Mouse (Mus musculus): ENCODE measurements around the gene Angpt4.
A peak's percentile ranks its signal among the peaks of the same experiment; 100 is the strongest.

Angpt4 gene

GRCm38 (mm10) chr2:151910919-151911500 is at the start of gene Angpt4:
Gene Angpt4 (plus strand): TSS chr2:151911210.
- DNase-seq, result no peak

GRCm38 (mm10) chr2:151862257-151862810 is 48.7 kb upstream of the Angpt4 start:
- DNase-seq, result no peak

DNA sequence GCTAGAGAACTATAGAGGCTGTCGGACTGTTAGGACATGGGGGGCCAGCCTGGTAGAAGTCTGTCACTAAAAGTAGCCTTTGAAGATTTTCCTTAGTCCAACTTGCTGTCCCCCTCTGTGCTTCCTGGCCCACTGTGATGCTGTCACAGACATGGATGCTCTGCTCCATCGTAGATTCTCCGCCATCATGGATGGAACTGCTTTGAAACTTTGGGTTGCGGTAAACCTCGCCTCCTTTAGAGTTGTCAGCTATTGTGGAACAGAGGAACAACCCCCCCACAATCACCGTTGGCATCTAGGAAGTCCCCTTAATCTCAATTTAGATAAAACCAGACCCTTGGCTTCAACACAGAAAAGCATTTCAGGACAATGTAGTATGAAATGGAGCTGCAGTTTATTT is 46.1 kb upstream of the Angpt4 start:
- no peak for DNase-seq

DNA sequence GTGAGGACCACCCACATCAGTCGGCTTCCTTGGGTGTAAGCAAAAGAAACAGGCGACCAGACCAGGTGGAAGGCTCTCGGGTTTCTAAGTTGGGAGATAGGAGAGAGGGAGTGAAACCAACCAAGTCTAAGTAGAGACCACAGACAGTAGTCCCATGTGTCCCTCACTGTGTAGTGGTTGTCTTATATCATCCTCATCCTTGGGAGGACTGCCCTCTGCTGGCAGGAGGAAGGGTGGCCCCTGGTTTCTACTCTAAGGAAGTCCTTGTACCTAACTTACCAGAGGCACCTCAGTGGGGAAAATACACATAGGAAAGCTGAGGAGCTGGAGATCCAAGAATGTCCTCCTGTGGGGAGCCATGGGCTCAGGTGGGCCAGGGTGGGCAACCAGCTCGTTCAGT is 44.5 kb upstream of the Angpt4 start:
- peak; percentile 27 to 40 for DNase-seq

- DNase-seq, result no peak
These were observed 42.8 kb upstream of the Angpt4 start for GRCm38 (mm10) chr2:151868196-151868595.

DNA sequence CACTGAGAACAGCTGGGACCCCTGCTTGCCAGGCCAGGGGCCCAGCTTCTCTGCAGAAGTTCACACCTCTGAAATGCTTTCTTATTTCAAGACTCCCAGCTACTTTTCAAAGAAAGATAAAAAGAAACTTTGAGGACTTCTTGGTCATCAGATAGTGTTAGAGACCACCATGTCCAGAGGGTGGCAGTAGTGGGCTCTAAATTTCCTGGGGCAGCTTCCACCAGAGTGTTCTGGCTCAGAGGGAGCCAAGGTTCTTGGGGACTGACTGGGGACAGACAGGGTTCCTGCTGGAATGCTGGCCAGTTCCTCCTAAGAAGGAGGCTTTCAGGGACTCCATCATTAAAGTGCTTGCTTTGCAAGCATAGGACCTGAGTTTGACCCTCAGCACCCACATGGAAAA is 36.5 kb upstream of the Angpt4 start:
- DNase-seq, result peak; percentile 6 to 9

DNA sequence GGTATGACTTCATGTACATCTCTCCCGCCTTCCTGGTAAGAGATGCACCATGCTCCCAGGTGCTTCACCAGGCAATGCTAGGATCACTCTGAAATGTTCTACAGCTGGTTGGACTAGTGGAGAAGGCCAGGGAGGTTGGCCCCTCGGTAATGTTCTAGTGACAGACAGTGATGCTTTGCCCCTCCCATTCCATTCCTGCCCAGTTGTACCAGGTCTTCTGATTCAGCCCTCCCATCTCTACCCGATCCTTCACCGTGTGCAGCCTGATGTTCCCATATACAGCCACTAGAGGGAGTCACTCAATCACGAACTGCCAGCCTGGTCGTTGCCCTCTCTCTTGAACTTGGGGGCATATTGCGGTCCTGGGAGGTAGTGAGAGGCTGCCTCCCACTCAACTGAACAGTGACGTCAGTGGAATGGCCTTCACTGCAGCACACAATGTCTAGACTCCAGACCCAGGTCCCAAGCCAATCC is 35.0 kb upstream of the Angpt4 start:
- DNase-seq, result peak; percentile 61 to 62

GRCm38 (mm10) chr2:151878645-151879044 is 32.4 kb upstream of the Angpt4 start:
- no peak for DNase-seq

GRCm38 (mm10) chr2:151879760-151880159 is 31.2 kb upstream of the Angpt4 start:
- DNase-seq, result no peak

GRCm38 (mm10) chr2:151891031-151891430 is 20.0 kb upstream of the Angpt4 start:
- no peak for DNase-seq

DNA sequence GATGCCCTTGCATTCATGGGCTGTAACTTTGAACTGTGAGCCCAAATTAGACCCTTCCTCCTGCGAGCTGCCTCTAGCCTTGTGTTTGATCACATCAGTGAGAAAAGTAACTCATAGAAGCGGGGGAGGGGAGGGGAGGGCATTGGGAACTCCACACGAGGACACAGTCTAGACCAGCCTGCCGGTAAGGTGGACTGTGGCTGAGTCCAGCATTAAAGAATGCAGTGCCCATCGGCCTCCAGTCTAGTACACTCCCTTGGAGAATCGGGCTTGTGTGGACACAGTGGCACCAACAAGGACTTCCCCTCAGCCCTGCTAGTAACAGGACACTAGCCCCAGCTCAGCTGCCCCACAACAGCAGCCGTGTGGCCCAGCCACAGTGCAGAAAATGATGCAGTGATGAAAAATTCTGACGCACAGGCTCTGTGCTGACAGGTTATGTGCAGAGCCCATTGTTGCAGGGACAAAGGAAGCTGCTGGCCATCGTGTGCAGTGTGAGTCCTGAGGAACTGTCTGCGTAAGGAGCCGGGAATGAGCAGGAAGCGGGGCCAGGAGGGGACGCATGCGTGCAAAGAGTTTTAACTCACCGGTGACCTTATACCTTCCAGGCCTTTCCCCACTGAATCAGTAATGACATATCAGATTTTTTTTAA is 17.8 kb upstream of the Angpt4 start:
- DNase-seq, result no peak

GRCm38 (mm10) chr2:151894209-151894980 is 16.6 kb upstream of the Angpt4 start:
- DNase-seq, result no peak

GRCm38 (mm10) chr2:151895911-151896310 is 15.1 kb upstream of the Angpt4 start:
- DNase-seq, result no peak

DNA sequence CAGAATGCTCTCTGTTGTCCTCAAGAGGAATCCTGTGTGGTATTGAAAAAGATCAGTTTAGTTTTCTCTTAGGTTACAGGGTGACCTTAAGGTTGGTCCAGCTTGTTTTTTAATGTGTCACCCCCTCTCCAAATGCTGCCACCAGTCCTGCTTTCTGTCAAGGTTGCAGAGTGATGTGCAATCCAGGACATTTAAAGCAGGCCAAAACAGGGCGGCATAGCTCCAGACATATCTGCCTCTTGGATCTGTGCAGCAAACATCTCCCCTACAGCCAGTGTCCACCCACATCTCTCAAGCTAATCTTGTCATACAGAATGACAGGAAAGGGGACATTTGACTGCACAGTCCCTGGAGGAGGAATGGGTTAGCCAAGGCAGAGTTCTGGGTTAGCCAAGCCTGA is 12.9 kb upstream of the Angpt4 start:
- DNase-seq, result no peak

DNA sequence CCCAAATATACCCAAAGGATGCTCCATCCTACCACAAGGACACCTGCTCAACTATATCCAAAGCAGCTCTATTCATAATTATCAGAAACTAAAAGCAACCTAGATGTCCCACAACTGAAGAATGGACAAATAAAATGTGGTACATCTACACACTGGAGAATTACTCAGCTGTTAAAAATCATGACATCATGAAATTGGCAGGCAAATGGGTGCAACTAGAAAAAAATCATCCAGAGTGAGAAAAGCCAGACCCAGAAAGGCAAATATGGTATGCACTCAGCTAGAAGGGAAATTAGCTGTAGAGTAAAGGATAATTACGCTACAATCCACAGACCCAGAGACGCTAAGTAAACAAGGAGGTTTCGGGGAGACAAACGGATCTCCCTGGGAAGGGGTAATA is 10.2 kb upstream of the Angpt4 start:
- DNase-seq, result no peak

DNA sequence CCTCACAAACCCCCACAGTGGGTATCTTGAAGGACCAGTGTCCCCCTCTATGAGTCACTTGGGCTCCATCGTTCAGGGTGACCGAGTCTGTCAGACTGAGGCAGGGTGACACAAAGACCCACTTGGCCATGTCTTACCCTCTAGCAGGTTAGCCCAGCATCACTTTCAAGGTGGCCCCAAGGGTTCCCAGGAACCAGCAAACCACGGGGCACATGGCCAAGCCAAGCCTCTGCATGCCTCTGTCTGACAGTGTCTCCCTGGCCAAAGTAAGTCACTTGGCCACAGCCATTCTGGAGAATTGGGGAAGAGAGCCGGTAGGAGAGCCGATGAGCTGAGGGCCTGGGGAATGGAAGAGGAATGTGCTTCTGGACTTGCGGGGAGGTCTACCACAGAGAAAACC is 7.7 kb upstream of the Angpt4 start:
- no peak for DNase-seq

DNA sequence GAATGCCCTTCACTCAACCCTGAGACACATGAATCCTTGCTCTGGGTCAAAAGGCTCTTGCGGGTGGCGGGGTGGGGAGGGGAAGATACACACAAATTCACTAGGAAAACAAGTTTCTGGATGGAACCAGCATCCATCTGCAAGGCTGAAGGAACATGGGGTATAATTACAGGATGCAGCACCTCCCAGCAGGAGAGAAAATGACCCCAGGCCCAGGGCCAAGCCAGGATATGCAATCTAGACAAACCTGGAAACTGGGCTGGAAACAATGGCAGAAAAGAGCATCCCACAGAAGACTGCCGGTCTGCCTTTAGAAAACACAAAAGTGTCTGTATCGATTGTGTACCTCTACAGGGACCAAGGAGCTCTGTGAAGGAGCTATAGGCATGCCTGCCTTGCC is 7.1 kb upstream of the Angpt4 start:
- no peak for DNase-seq

GRCm38 (mm10) chr2:151904636-151905035 is 6.4 kb upstream of the Angpt4 start:
- no peak for DNase-seq

DNA sequence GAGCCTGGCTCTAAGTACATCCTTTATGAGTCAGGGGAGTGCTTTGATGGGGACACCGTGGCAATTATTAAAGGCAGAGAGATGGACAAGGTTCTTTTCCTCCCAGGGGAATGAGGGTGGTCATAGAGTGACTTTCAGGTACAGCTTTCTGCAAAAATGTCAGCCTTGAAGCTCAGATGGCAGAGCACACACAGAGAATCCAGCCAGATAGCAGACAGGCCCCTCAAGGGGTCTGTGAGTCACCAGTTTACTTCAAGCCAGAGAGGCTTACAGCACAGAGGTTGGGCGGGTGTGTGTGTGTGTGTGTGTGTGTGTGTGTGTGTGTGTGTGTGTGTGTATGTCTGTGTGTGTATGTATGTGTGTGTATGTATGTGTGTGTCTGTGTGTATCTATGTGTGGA is 4.0 kb upstream of the Angpt4 start:
- DNase-seq, result no peak

- no peak for DNase-seq
These were observed 1.6 kb upstream of the Angpt4 start for GRCm38 (mm10) chr2:151909386-151909785.

GRCm38 (mm10) chr2:151910498-151910897 is 512 bp upstream of the Angpt4 start:
- no peak for DNase-seq

GRCm38 (mm10) chr2:151911751-151912150 is 741 bp downstream of the Angpt4 start:
- no peak for DNase-seq

GRCm38 (mm10) chr2:151914120-151914519 is 3.1 kb downstream of the Angpt4 start:
- no peak for DNase-seq

DNA sequence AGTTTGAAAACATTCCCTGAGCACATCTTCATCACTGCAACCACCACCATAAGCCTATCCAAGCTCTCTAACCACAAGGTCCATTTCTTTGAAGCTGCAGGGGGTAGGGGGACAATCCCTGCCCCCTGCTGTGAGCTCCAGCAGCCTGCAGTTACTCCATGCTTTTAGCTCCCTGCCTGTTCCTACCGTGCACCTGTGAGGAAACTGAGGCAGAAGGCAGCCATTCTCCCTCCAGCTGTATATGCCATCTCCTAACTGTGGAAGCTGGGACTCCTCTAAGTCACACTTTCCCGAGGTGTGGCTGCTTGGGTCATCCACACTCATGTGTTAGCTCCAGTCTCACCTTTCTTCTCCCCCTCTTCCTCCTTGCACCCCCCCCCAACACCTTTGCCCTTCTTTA is 4.1 kb downstream of the Angpt4 start:
- no peak for DNase-seq
